8 mouse cellular contexts compared by ENCODE assay signal in genomic region chr7:5061774-5062359, GRCm38 (mm10). TPM values are rescaled to one million over a fixed set of nuclear protein-coding genes. Genes with fewer than 3 reads are reported as not detected.
A peak's percentile ranks its signal among the peaks of the same experiment; 100 is the strongest.
DNase-seq lines count a peak whose midpoint lies in the region; ATAC-seq and TF ChIP-seq lines count a peak whose summit lies in the region.

TSS of gene U2af2 (plus strand) at chr7:5062143.

- H3K27ac ChIP-seq in heart, embryonic 10.5 days = peak within 1 kb of the TSS; percentile 97
- peak within 1 kb of the TSS; percentile 100 for H3K27ac ChIP-seq in kidney, embryonic 15.5 days
- H3K27ac ChIP-seq in liver, adult 2 months (replicated peaks; ENCODE audit: insufficient read depth, low read depth, low read length) = peak within 1 kb of the TSS; percentile 99

- TF ChIP-seq POLR2A in liver, adult 2 months (IDR thresholded peaks at IDR 0.05; ENCODE audit: extremely low read depth, insufficient read depth, low read length) = peak; percentile 39; the same call in 1 of the 2 replicates

- TF ChIP-seq CTCF in liver, adult 2 months (IDR thresholded peaks at IDR 0.05; ENCODE audit: low read depth, low read length) = no peak

- H3K27me3 ChIP-seq in erythroblast, embryonic 14.5 days (ENCODE audit: control insufficient read depth) = peaks cover 30% of the 10 kb centered on the region
- H3K27me3 ChIP-seq in heart, embryonic 10.5 days (ENCODE audit: insufficient read depth, poor library complexity, severe bottlenecking) = peaks cover 26% of the 10 kb centered on the region
- peaks cover 16% of the 10 kb centered on the region for H3K27me3 ChIP-seq in kidney, embryonic 15.5 days
- peaks cover 3% of the 10 kb centered on the region for H3K27me3 ChIP-seq in liver, adult 2 months (ENCODE audit: control insufficient read depth, insufficient read depth, low read length)

- H3K4me1 ChIP-seq in erythroblast, embryonic 14.5 days (ENCODE audit: control insufficient read depth) = peaks cover 62% of the 10 kb centered on the region
- H3K4me1 ChIP-seq in heart, embryonic 10.5 days = peaks cover 32% of the 10 kb centered on the region
- peaks cover 63% of the 10 kb centered on the region for H3K4me1 ChIP-seq in kidney, embryonic 15.5 days
- H3K4me1 ChIP-seq in liver, adult 2 months (ENCODE audit: control insufficient read depth, insufficient read depth, low read length) = peaks cover 10% of the 10 kb centered on the region

- H3K9ac ChIP-seq in kidney, embryonic 15.5 days = peak within 1 kb of the TSS; percentile 96
- H3K9ac ChIP-seq in liver, adult 2 months (ENCODE audit: low read depth, low read length) = peak within 1 kb of the TSS; percentile 91

- peak; percentile 96 for DNase-seq in CD4-positive helper T cell, adult 2 months (ENCODE audit: low read depth, low spot score)
- peak; percentile 84 for DNase-seq in brain, embryonic 18.5 days (ENCODE audit: low read depth, low spot score)
- peak; percentile 96 for DNase-seq in heart, embryonic 10.5 days (ENCODE audit: low spot score)
- peak; percentile 73 for DNase-seq in liver, adult 2 months (ENCODE audit: extremely low read depth, low read depth, low spot score)
- DNase-seq in spleen, postnatal 4 days (ENCODE audit: low spot score in 2 of 2) = peak; percentile 95 to 99

- H3K4me3 ChIP-seq in erythroblast, embryonic 14.5 days (replicated peaks) = peak within 1 kb of the TSS; percentile 92
- H3K4me3 ChIP-seq in heart, embryonic 10.5 days = peak within 1 kb of the TSS; percentile 77
- peak within 1 kb of the TSS; percentile 78 for H3K4me3 ChIP-seq in kidney, embryonic 15.5 days (replicated peaks)
- H3K4me3 ChIP-seq in liver, adult 2 months (ENCODE audit: insufficient read depth, low read depth, low read length) = peak within 1 kb of the TSS; percentile 79

- H3K4me2 ChIP-seq in kidney, embryonic 15.5 days = peak within 1 kb of the TSS; percentile 92

- under 1% methylated on average over 64 of the region's 65 CpGs for WGBS in heart, embryonic 10.5 days
- under 1% methylated on average over 64 of the region's 65 CpGs for WGBS in kidney, embryonic 15.5 days
- under 1% methylated on average over 59 of the region's 65 CpGs for WGBS in liver, adult 2 months

- peaks cover 29% of the 10 kb centered on the region; the same call in 1 of the 2 replicates for H3K79me2 ChIP-seq in liver, adult 2 months (ENCODE audit: control insufficient read depth, insufficient read depth, low read length)

- H3K36me3 ChIP-seq in erythroblast, embryonic 14.5 days (ENCODE audit: control insufficient read depth) = peaks cover 34% of the 10 kb centered on the region
- peaks cover 13% of the 10 kb centered on the region for H3K36me3 ChIP-seq in heart, embryonic 10.5 days
- peaks cover 18% of the 10 kb centered on the region for H3K36me3 ChIP-seq in kidney, embryonic 15.5 days
- H3K36me3 ChIP-seq in liver, adult 2 months (ENCODE audit: control insufficient read depth, insufficient read depth, low read length) = peaks cover 5% of the 10 kb centered on the region; the same call in 1 of the 2 replicates

- peaks cover 2% of the 10 kb centered on the region; the same call in 1 of the 2 replicates for H3K9me3 ChIP-seq in erythroblast, embryonic 14.5 days (ENCODE audit: control insufficient read depth, low read length)
- no peaks in the 10 kb centered on the region; the same call in 1 of the 2 replicates for H3K9me3 ChIP-seq in heart, embryonic 10.5 days
- H3K9me3 ChIP-seq in kidney, embryonic 15.5 days (replicated peaks) = no peaks in the 10 kb centered on the region

- peak; percentile 85 for ATAC-seq in kidney, embryonic 15.5 days (replicated peaks; ENCODE audit: low FRiP score)
- ATAC-seq in monocyte, adult 5-6 weeks (replicated peaks; ENCODE audit: insufficient number of reproducible peaks, low FRiP score, low TSS enrichment, poor library complexity, severe bottlenecking) = peak; percentile 20

RNA-seq across cellular contexts. Expression of gene U2af2, which starts in this region (rescaled TPM):
- polyA plus RNA-seq in erythroblast, embryonic 14.5 days (2012) = 43.1 and 44.9 TPM in 2 replicates
- 107 and 121 TPM in 2 replicates for polyA plus RNA-seq in heart, embryonic 10.5 days (2016; fragmentation: Nextera tagmentation; extraction: Ambion mirVana)
- polyA plus RNA-seq in kidney, embryonic 15.5 days (2015; fragmentation: Nextera tagmentation; extraction: Ambion mirVana) = 145 and 152 TPM in 2 replicates
- total RNA-seq in liver, adult 2 months (2014; rRNA removed) = 30.4 and 35.2 TPM in 2 replicates
- 70.6 and 90.4 TPM in 2 replicates for polyA plus RNA-seq in liver, adult 2 months (2012; rRNA removed)
- total RNA-seq in monocyte, adult 5-6 weeks (2017) = 119 to 185 TPM (median 151 TPM) in 3 replicates

Comparison
In these comparisons a context has a peak if more than half of its experiments do, and no peak if none do; other contexts are left out.
1. Peak in every context shown above with its lines: DNase-seq, ATAC-seq, H3K4me3 ChIP-seq and H3K27ac ChIP-seq.